Mouse (Mus musculus): ENCODE data around the gene Vrk2. TPM values are rescaled to one million over a fixed set of nuclear protein-coding genes. Genes with fewer than 3 reads are reported as not detected.

Gene Vrk2
- total RNA-seq, 2 experiments from 2014 or later: 4.0 to 5.9 TPM

GRCm38 (mm10) chr11:26585409-26586366, 8.1 kb downstream of the Vrk2 start:
- no peak for DNase-seq (ENCODE audit: low spot score in 2 of 2)

GRCm38 (mm10) chr11:26551551-26551950, 42.2 kb downstream of the Vrk2 start:
- DNase-seq (ENCODE audit: low spot score in 2 of 2): no peak

GRCm38 (mm10) chr11:26537816-26538215, 56.0 kb downstream of the Vrk2 start:
- no peak for DNase-seq (ENCODE audit: low spot score in 2 of 2)

GRCm38 (mm10) chr11:26533828-26534119, 60.0 kb downstream of the Vrk2 start:
- DNase-seq (ENCODE audit: low spot score in 2 of 2): no peak

GRCm38 (mm10) chr11:26532994-26533827, 60.6 kb downstream of the Vrk2 start:
- no peak for DNase-seq (ENCODE audit: low spot score in 2 of 2)

- no peak for DNase-seq (ENCODE audit: low spot score in 2 of 2)
Observed at GRCm38 (mm10) chr11:26526861-26527260, 66.9 kb downstream of the Vrk2 start.

- DNase-seq (ENCODE audit: low spot score in 2 of 2): no peak
Observed at GRCm38 (mm10) chr11:26518991-26519390, 74.8 kb downstream of the Vrk2 start.

- no peak for DNase-seq (ENCODE audit: low spot score in 2 of 2)
Observed at GRCm38 (mm10) chr11:26516086-26516485, 77.7 kb downstream of the Vrk2 start.

GRCm38 (mm10) chr11:26513683-26514082, 80.1 kb downstream of the Vrk2 start:
- no peak for DNase-seq (ENCODE audit: low spot score in 2 of 2)

GRCm38 (mm10) chr11:26495951-26496350, 97.8 kb downstream of the Vrk2 start:
- no peak for DNase-seq (ENCODE audit: low spot score in 2 of 2)

- peak in 1 of 2 experiments; percentile 23 for DNase-seq (ENCODE audit: low spot score in 2 of 2)
Observed at GRCm38 (mm10) chr11:26489761-26490466, 103.9 kb downstream of the Vrk2 start.

GRCm38 (mm10) chr11:26481691-26482242, 112.0 kb downstream of the Vrk2 start:
- DNase-seq (ENCODE audit: low spot score in 2 of 2): no peak

- DNase-seq (ENCODE audit: low spot score in 2 of 2): no peak
Observed at GRCm38 (mm10) chr11:26477037-26477739, 116.6 kb downstream of the Vrk2 start.

GRCm38 (mm10) chr11:26454081-26454480, 139.7 kb downstream of the Vrk2 start:
- no peak for DNase-seq (ENCODE audit: low spot score in 2 of 2)

- DNase-seq (ENCODE audit: low spot score in 2 of 2): no peak
Observed at GRCm38 (mm10) chr11:26452693-26453092, 141.1 kb downstream of the Vrk2 start.

GRCm38 (mm10) chr11:26451228-26451627, 142.6 kb downstream of the Vrk2 start:
- no peak for DNase-seq (ENCODE audit: low spot score in 2 of 2)

- no peak for DNase-seq (ENCODE audit: low spot score in 2 of 2)
Observed at GRCm38 (mm10) chr11:26450636-26451035, 143.2 kb downstream of the Vrk2 start.

- no peak for DNase-seq (ENCODE audit: low spot score in 2 of 2)
Observed at GRCm38 (mm10) chr11:26449789-26450188, 144.0 kb downstream of the Vrk2 start.

GRCm38 (mm10) chr11:26444374-26444773, 149.4 kb downstream of the Vrk2 start:
- DNase-seq (ENCODE audit: low spot score in 2 of 2): no peak

GRCm38 (mm10) chr11:26441121-26441520, 152.7 kb downstream of the Vrk2 start:
- no peak for DNase-seq (ENCODE audit: low spot score in 2 of 2)

Measured in left cerebral cortex, adult 18-20 months (tissue).